Mouse (Mus musculus): ENCODE results near the gene Vmn1r1. TPM values are rescaled to one million over a fixed set of nuclear protein-coding genes. Genes with fewer than 3 reads are reported as not detected.

Gene Vmn1r1
- polyA plus RNA-seq (2017; shearing (Covaris generic)): not detected

GRCm38 (mm10) chr1:182164386-182164785, at the start of gene Vmn1r1:
TSS of gene Vmn1r1 (minus strand) at chr1:182164486.

DNA sequence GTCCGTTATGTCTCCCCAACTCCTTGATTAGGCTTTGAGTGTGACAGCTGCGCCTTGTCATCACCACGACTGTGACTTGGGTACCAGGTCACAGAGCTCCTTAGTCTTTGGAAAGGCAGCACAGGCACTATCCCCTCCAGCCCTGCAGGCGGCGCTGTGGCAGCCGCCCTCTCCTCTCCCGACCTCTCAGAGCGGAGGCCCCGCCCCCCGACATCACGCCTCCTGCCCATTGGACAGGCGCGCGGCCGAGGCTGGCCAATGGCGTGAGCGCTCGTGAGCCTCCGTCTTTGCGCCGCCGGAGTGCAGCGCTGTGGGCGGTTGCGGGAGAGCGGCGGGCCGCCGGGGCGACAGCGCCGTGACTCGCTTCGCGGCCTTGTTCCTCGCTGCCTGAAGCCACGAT, 39.8 kb downstream of the Vmn1r1 start, which contains the start of gene Srp9:
Gene Srp9 (plus strand): TSS at position 232 of the 400 bp plus-strand sequence.

Other genes starting within 250 kb of the Vmn1r1 start
- 0.18 TPM for gene Enah, start 144.5 kb downstream of the Vmn1r1 start, polyA plus RNA-seq (2017; shearing (Covaris generic))
- gene Srp9, start 39.7 kb downstream of the Vmn1r1 start, polyA plus RNA-seq (2017; shearing (Covaris generic)): 198 TPM
- gene Degs1, start 118.3 kb upstream of the Vmn1r1 start, polyA plus RNA-seq (2017; shearing (Covaris generic)): 104 TPM
- 50.5 TPM for gene Fbxo28, start 177.1 kb upstream of the Vmn1r1 start, polyA plus RNA-seq (2017; shearing (Covaris generic))
- gene Trp53bp2, start 244.7 kb upstream of the Vmn1r1 start, polyA plus RNA-seq (2017; shearing (Covaris generic)): 26.2 TPM